Mouse (Mus musculus): ENCODE measurements around the gene Gcdh. TPM values are rescaled to one million over a fixed set of nuclear protein-coding genes. Genes with fewer than 3 reads are reported as not detected.

The Gcdh gene
- total RNA-seq, 4 experiments from 2014 or later: 77.8 to 99.2 (median 86.0) TPM

Small RNA genes within 50 kb of the gene (microRNA-seq; reads per million reads assigned to microRNA genes)
- not detected for gene Gm24197
- gene Mir7069: 2.5 reads per million

Other genes starting within 250 kb of the Gcdh start
- gene Ier2, start 231.1 kb downstream of the Gcdh start, total RNA-seq (2022): 10 to 100 TPM; 12.8 to 26.9 (median 17.4) TPM
- gene Trmt1, start 207.6 kb downstream of the Gcdh start, total RNA-seq (2022): 10 to 100 TPM; 30.9 to 41.7 (median 38.5) TPM
- gene Nacc1, start 206.1 kb downstream of the Gcdh start, total RNA-seq (2022): 10 to 100 TPM; 26.7 to 36.0 (median 33.4) TPM
- gene Lyl1, start 192.5 kb downstream of the Gcdh start, total RNA-seq (2022): 1 to 10 TPM; 3.5 to 4.8 (median 4.3) TPM
- gene G430095P16Rik, start 170.9 kb downstream of the Gcdh start, total RNA-seq (2022): under 1 TPM in 1 of 4 experiments, not detected in 3; 0.66 TPM
- gene Nfix, start 93.6 kb downstream of the Gcdh start, total RNA-seq (2022): 100 to 1,000 TPM; 288 to 356 (median 295) TPM
- gene Dand5, start 71.1 kb downstream of the Gcdh start, total RNA-seq (2022): 10 to 100 TPM; 10.3 to 13.2 (median 12.0) TPM
- 10 to 100 TPM; 31.0 to 34.9 (median 33.1) TPM for gene Gadd45gip1, start 62.4 kb downstream of the Gcdh start, total RNA-seq (2022)
- gene Rad23a, start 53.3 kb downstream of the Gcdh start, total RNA-seq (2022): 10 to 100 TPM; 82.8 to 92.9 (median 89.3) TPM
- 100 to 1,000 TPM; 330 to 410 (median 343) TPM for gene Calr, start 47.0 kb downstream of the Gcdh start, total RNA-seq (2022)
- gene Farsa, start 36.9 kb downstream of the Gcdh start, total RNA-seq (2022): 10 to 100 TPM; 19.9 to 24.6 (median 22.9) TPM
- 1 to 10 TPM; 2.2 to 5.9 (median 4.1) TPM for gene Syce2, start 21.8 kb downstream of the Gcdh start, total RNA-seq (2022)
- gene Klf1, start 8.0 kb upstream of the Gcdh start, total RNA-seq (2022): not detected
- 10 to 100 TPM in 3 of 4 experiments, 1 to 10 TPM in 1; 7.9 to 15.7 (median 12.3) TPM for gene Dnase2a, start 14.6 kb upstream of the Gcdh start, total RNA-seq (2022)
- under 1 TPM; 0.06 to 0.19 (median 0.13) TPM for gene Mast1, start 43.4 kb upstream of the Gcdh start, total RNA-seq (2022)
- not detected for gene Rtbdn, start 53.1 kb upstream of the Gcdh start, total RNA-seq (2022)
- 1 to 10 TPM in 2 of 4 experiments, not detected in 2; 2.4 to 5.9 TPM for gene Gm49661, start 75.5 kb upstream of the Gcdh start, total RNA-seq (2022)
- gene Prdx2, start 75.7 kb upstream of the Gcdh start, total RNA-seq (2022): 100 to 1,000 TPM; 644 to 711 (median 676) TPM
- gene Rnaseh2a, start 75.8 kb upstream of the Gcdh start, total RNA-seq (2022): 10 to 100 TPM; 41.9 to 61.3 (median 55.0) TPM
- 10 to 100 TPM; 17.8 to 32.3 (median 23.9) TPM for gene Junb, start 84.8 kb upstream of the Gcdh start, total RNA-seq (2022)
- gene Hook2, start 96.7 kb upstream of the Gcdh start, total RNA-seq (2022): 1 to 10 TPM; 1.9 to 3.5 (median 2.7) TPM
- not detected for gene Best2, start 120.6 kb upstream of the Gcdh start, total RNA-seq (2022)
- 10 to 100 TPM; 63.5 to 72.5 (median 65.4) TPM for gene Asna1, start 131.4 kb upstream of the Gcdh start, total RNA-seq (2022)
- 10 to 100 TPM; 76.6 to 90.6 (median 78.6) TPM for gene Trir, start 132.9 kb upstream of the Gcdh start, total RNA-seq (2022)
- 10 to 100 TPM; 29.6 to 32.4 (median 30.8) TPM for gene Tnpo2, start 143.0 kb upstream of the Gcdh start, total RNA-seq (2022)
- 1 to 10 TPM; 2.9 to 4.0 (median 3.3) TPM for gene Fbxw9, start 166.1 kb upstream of the Gcdh start, total RNA-seq (2022)
- not detected for gene Gm5741, start 174.1 kb upstream of the Gcdh start, total RNA-seq (2022)
- gene Dhps, start 177.8 kb upstream of the Gcdh start, total RNA-seq (2022): 10 to 100 TPM; 32.7 to 36.4 (median 35.5) TPM
- gene Wdr83os, start 186.8 kb upstream of the Gcdh start, total RNA-seq (2022): 10 to 100 TPM; 40.8 to 45.3 (median 43.6) TPM
- 10 to 100 TPM; 26.6 to 32.4 (median 30.0) TPM for gene Wdr83, start 187.4 kb upstream of the Gcdh start, total RNA-seq (2022)
- gene Man2b1, start 189.3 kb upstream of the Gcdh start, total RNA-seq (2022): 10 to 100 TPM; 21.9 to 36.3 (median 26.3) TPM
- 1 to 10 TPM; 2.1 to 3.0 (median 2.7) TPM for gene Zfp791, start 229.2 kb upstream of the Gcdh start, total RNA-seq (2022)